Mouse (Mus musculus): Measurements from ENCODE around the gene Ssc4d.

Gene Ssc4d

GRCm38 (mm10) chr5:135974365-135974764, at the start of gene Ssc4d:
Gene Ssc4d (minus strand): TSS chr5:135974531.
- no peak for DNase-seq (ENCODE audit: low spot score in 2 of 2)

DNA sequence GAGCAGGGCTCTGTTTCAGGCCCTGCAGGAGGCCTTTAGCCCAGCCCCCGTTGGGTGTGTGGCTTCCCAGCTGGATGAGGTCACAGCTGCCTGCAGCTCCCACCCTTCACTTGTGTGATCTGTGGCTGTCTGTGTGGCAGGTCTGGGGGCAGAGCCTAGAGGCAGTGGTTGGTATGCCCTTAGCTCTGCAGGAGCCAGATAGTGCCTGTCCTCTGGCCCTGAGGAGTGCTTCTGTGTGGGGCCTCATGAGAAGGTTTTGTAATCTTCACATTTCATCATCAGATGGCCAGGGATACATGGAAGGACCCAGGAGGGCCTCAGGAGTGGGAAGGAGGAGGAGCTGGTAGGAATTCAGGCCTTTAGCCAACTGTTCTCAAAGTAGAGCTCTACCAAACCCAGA, 45.6 kb upstream of the Ssc4d start:
- DNase-seq (ENCODE audit: low spot score in 2 of 2): no peak

- no peak for DNase-seq (ENCODE audit: low spot score in 2 of 2)
These were observed 44.4 kb upstream of the Ssc4d start for GRCm38 (mm10) chr5:136018726-136019125.

- DNase-seq (ENCODE audit: low spot score in 2 of 2): no peak
These were observed 42.9 kb upstream of the Ssc4d start for GRCm38 (mm10) chr5:136017262-136017661.

GRCm38 (mm10) chr5:136016014-136016876, 41.9 kb upstream of the Ssc4d start:
- DNase-seq (ENCODE audit: low spot score in 2 of 2): no peak

GRCm38 (mm10) chr5:136015586-136015985, 41.3 kb upstream of the Ssc4d start:
- no peak for DNase-seq (ENCODE audit: low spot score in 2 of 2)

DNA sequence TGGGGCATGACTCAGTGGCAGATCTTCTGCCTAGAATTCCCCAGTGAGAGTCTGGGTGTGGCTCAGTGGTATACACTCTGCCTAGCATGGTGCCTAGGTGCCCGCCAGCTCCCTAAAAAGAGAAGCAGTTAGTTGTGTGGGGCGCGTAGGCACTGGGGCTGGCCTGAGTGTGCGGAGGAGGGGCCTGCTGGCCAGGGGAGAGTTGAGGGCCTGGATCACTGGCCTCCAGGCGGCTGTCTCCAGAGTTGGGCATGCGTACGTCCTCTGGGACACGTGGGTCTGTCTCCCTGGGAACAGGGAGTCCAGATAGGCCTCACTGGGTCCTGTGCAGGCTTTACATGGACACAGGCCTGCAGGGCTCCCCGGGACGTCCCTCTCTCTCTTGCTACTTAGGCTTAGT, 40.5 kb upstream of the Ssc4d start:
- no peak for DNase-seq (ENCODE audit: low spot score in 2 of 2)

DNA sequence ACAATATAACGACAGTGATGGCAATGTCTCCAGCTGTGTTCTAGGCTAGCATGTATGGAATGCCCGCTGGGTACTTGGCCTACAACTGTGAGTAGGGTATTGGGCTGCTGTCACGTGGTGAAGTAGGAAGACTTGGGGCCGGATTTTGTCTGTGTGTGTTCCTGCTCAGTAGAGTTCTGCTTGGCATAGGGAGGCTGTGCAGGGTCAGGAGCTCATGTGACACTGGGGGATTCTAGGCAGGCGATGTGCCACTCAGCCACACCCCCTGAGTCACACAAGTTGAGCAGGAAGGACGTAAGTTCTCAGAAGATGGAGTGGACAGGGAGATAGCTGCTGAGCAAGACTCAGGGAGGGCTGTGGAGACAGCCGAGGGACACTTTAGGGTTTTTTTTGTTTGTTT, 33.4 kb upstream of the Ssc4d start:
- DNase-seq (ENCODE audit: low spot score in 2 of 2): no peak

DNA sequence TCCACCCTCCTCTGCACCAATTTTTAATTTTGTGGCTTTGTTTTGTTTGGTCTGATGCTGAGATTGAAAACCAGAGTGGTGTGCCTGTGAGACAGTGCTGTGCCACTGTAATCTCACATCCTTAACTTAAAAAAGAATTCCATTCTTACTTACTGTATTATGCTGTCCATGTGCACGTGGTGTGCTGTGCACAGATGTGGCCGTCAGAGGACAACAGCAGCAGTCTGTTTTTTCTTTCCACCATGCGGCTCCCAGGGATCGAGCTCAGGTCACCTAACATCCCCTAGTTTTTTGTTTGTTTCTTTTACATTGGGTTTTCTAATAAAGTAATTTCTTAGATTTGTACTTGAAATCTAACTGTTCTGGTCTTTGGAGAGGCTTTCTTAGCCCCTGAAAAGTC, 30.2 kb upstream of the Ssc4d start:
- DNase-seq (ENCODE audit: low spot score in 2 of 2): no peak

DNA sequence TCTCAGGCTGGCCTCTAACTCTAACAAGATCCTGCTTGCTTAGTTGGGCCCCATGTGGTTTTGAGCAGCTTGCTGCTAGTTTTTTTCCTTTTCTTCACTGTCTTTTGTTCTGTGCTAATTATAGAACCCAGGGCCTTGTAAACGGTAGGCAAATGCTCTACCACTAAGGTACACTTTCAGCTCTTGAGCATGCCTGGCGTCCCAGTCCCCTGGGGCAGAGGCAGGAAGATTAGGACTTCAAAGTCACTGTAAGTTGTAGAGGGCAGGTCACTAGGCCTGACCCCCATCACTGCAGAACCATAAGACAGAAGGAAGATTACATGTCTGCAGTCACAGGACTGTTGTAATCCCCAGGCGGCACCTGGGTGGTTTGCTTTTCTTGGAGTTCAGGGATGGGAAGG, 28.4 kb upstream of the Ssc4d start:
- no peak for DNase-seq (ENCODE audit: low spot score in 2 of 2)

DNA sequence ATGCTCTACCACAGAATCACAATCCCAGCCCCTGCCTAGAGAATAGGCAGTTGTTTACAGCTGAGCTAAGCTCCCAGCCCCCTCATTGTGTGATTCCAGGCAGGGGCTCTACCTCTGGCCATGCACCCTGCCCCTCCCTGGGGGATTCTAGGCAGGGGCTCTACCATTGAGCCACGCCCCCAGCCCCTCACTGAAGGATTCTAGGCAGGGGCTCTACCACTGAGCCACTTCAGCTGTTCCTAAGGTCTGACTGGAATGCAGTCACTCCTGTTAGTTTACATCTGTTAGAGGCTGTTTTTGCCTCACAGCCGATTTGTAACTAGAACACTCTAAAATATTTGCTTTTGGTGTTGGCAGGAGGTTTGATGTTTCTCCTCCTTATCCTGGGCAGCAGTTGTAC, 28.0 kb upstream of the Ssc4d start:
- no peak for DNase-seq (ENCODE audit: low spot score in 2 of 2)

GRCm38 (mm10) chr5:136001222-136001621, 26.9 kb upstream of the Ssc4d start:
- DNase-seq (ENCODE audit: low spot score in 2 of 2): no peak

DNA sequence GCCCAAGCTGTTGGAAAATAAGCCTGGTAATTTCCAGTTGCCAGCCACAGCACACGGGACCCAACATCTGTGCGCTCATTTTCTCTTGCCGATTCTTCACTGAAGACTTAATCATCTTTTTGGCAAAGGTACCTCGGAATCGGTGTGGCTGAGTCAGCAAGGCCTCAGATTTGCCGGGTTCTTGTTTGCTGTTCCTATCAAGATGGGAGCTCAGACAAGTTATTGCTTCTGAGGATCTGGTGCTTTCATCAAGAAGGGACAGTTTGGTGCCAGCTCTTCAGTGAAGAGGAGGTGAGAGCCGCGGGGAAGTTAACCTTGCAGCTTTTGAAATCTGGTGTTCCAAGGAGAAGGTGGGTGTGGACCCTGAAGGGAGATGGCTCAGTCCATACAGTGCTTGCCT, 21.8 kb upstream of the Ssc4d start:
- DNase-seq (ENCODE audit: low spot score in 2 of 2): no peak

GRCm38 (mm10) chr5:135994725-135995687, 20.7 kb upstream of the Ssc4d start, which contains the start of gene Dtx2:
Gene Dtx2 (plus strand): TSS chr5:135994800.
- DNase-seq (ENCODE audit: low spot score in 2 of 2): peak; percentile 91 to 92

GRCm38 (mm10) chr5:135994335-135994724, 20.0 kb upstream of the Ssc4d start:
- DNase-seq (ENCODE audit: low spot score in 2 of 2): no peak

DNA sequence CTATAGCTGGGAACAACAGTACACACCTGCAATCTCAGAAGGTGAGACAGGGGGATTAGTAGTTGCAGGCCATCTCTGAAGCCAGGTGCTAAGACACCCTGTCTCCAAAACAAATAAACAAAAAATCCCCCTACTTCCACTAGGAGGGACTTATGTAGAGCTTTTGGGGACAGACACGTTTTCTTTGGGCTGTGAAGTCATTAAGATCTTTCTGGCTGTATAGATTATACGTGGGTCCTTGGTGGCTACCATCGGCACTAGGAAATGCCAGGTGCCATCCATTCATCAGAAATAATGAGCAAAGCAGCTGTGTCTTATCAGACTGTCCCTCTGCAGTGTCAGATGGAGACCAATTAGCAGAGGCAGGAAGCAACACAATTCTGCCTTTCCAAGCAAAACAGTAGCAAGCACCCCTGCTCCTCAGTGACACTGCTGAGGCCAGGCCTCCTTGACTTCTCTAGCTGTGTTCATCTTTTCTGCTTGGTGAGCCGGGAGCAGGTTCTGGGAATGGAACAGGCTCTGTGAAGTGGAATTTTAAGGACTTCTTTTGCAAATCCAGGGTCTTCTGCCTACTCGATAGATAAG, 19.1 kb upstream of the Ssc4d start:
- no peak for DNase-seq (ENCODE audit: low spot score in 2 of 2)

DNA sequence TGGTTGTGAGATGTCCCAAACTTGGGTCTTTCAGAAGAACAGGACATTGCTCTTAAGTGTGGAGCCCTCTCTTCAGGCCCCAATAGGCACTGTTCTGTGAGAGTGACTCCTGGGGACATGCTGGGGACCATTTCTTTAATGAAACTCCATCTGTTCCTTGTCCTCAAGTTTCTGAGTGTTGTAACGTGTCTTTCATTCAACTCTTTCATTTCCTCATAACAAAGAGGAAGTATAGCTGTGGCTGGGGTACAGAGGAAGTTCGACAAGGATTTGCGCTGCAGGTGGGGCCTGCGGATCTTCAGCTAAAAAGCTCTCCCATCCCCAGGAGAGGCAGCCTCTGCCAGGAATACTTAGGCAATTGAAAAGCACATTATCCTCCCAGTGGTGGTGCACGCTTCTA, 16.3 kb upstream of the Ssc4d start:
- no peak for DNase-seq (ENCODE audit: low spot score in 2 of 2)

- DNase-seq (ENCODE audit: low spot score in 2 of 2): peak; percentile 26 to 32
These were observed 12.9 kb upstream of the Ssc4d start for GRCm38 (mm10) chr5:135987248-135987647.

DNA sequence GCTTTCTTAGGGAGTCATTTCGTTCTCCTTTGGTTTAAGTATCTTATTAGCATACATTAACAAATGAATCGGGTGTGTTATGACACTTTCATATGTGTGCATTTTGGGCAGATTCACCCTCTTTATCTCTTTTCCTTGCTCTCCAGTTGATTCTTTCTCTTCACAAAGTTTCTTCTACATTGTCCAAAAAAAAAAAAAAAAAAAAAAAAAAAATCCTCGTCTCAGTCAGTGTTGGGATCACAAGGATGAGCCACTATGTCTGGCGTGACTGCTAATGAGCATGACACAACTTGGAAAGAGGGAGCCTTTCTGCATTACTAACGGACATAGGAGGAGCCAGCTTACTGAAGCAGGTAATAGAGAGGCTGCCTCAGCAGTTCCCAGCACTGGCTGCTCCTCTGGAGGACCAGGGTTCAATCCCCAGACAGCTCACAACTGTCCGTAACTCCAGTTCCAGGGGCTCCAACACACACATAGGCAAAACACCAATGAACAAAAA, 10.3 kb upstream of the Ssc4d start:
- DNase-seq (ENCODE audit: low spot score in 2 of 2): no peak

GRCm38 (mm10) chr5:135982398-135982797, 8.1 kb upstream of the Ssc4d start:
- DNase-seq (ENCODE audit: low spot score in 2 of 2): peak; percentile 34 to 56

DNA sequence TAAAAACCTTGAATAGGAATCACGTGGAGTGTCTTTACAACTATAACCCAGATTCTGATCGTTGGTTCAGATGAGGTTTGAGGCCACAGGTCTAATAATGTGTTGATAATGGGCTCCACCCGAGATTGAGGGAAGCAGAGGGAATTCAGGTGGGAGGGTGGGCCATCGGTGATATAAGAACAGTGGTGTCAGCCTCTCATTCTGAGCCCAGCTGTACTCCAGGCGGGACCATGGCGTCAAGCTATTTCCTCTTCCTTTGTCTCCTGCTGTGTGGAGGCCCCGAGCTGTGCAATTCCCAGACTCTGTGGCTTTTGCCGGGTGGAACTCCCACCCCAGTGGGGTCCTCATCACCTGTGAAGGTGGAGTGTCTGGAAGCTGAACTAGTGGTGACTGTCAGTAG, 5.6 kb upstream of the Ssc4d start, which contains the start of gene Zp3:
Gene Zp3, plus strand, starts transcription at position 196 of the 400 bp plus-strand sequence.
- DNase-seq (ENCODE audit: low spot score in 2 of 2): no peak

GRCm38 (mm10) chr5:135979381-135979780, 5.0 kb upstream of the Ssc4d start:
- no peak for DNase-seq (ENCODE audit: low spot score in 2 of 2)
